Mouse (Mus musculus) duodenum, adult 2 months (tissue): ENCODE measurements around the gene Cct5. TPM values are rescaled to one million over a fixed set of nuclear protein-coding genes. Genes with fewer than 3 reads are reported as not detected.

ENCODE experiments used
- polyA plus RNA-seq: library from polyadenylated mRNA; depleted of rRNA; stranded (reverse); fragments of >200 nt; gene quantifications from 2 replicates; pipeline ENCODE4 v1.2.3, GENCODE M21; 2012; ENCODE audit warnings: low replicate concordance; rRNA removed

Cct5 gene
- polyA plus RNA-seq, result 21.3 and 22.6 TPM in 2 replicates

DNA sequence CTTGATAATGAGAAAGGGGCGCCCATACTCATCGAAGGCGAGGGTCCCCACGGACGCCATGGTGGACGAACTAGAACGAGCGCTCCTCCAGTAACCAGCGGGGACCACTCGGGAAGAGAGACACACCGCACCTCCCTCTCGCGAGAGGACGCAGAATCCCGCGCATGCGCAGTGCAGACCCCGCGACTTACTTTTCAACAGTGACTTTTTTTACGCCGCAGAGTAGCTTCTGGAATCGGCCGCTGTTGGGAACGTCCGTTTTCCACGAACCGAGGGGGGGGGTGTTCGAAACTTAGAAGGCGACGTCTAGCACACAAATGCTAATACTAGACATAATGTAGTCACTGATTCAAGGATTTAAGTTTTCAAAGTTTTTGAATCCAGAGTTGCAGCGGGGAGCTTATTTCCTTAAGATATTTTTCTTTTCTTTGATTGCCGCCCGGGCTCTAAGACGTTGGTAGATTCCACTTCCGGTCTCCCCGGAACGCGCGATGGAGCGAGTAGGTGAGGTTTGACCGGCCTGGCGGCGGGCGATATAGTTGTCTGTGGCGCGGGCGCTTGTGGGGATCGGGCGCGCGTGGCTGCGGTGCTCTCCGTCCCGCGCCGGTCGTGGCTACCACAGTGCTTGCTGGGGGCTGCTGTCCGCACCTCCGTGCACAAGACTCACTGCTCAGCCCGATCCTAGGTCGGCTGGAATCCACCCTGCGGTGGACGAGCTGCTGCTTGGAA is at the start of gene Cct5, which contains the start of gene Fam173b:
Gene Cct5, minus strand, starts transcription at position 159 of the 729 bp plus-strand sequence.
Gene Fam173b, plus strand, starts transcription at position 207 of the 729 bp plus-strand sequence.

DNA sequence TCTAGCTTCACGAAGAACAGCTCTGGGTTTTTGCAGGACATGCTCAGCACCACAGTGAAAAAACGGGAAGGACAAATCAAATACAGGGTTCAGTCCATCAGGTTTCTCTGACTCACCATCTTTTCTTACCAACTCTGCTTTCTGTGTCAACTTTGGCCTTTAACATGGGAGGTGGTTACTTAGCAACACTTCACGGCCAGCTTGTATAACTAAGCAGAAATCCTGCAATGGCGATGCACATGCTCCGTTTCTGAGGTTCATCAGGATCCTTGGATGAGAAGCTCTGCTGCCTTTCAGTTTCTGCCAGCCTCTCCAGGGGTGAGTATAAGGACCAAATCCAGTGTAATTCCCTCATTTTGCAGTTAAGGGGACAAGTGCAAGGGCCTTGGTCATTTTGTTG is 36.4 kb downstream of the Cct5 start, which contains the start of gene Cmbl:
Gene Cmbl, plus strand, starts transcription at position 206 of the 400 bp plus-strand sequence.

Other genes with a start within 250 kb of the Cct5 start
- gene Ankrd33b, start 234.1 kb downstream of the Cct5 start, polyA plus RNA-seq, result 0.22 and 0.27 TPM in 2 replicates
- gene Ropn1l, start 148.1 kb downstream of the Cct5 start, polyA plus RNA-seq, result 0.27 and 0.87 TPM in 2 replicates
- 8.3 and 10.2 TPM in 2 replicates for gene March6, start 70.8 kb downstream of the Cct5 start, polyA plus RNA-seq
- 140 and 161 TPM in 2 replicates for gene Cmbl, start 36.4 kb downstream of the Cct5 start, polyA plus RNA-seq
- gene Fam173b, start within 50 bp of the Cct5 start, polyA plus RNA-seq, result 2.3 and 2.4 TPM in 2 replicates